Mouse (Mus musculus) hindbrain, embryonic 12.5 days (tissue): ENCODE measurements around the gene Tmem265. TPM values are rescaled to one million over a fixed set of nuclear protein-coding genes. Genes with fewer than 3 reads are reported as not detected.

ENCODE experiments used
- ATAC-seq: fragments of 200-750 bp; cut with Nextera tagmentation; 2 replicates; pipeline ENCODE4 v1.8.0; 2017; ENCODE audit warnings: moderate TSS enrichment; ENCODE audit not compliant: low FRiP score
- H3K27ac ChIP-seq: fragments of 300-500 bp; sonication (generic); 2 replicates; pipeline ENCODE4 v1.5.1; 2016; ENCODE audit warnings: mild to moderate bottlenecking
- H3K27me3 ChIP-seq: fragments of 300-500 bp; sonication (generic); 2 replicates; pipeline ENCODE4 v1.6.1; 2016; ENCODE audit warnings: mild to moderate bottlenecking
- H3K36me3 ChIP-seq: fragments of 300-500 bp; sonication (generic); 2 replicates; pipeline ENCODE4 v1.6.1; 2016; ENCODE audit warnings: mild to moderate bottlenecking
- H3K4me1 ChIP-seq: fragments of 300-500 bp; sonication (generic); 2 replicates; pipeline ENCODE4 v1.6.1; 2016
- H3K4me2 ChIP-seq: fragments of 300-500 bp; sonication (generic); replicated peaks from 2 replicates; pipeline ENCODE4 v1.6.1; 2016; ENCODE audit warnings: mild to moderate bottlenecking
- H3K4me3 ChIP-seq: fragments of 300-500 bp; sonication (generic); 2 replicates; pipeline ENCODE4 v1.5.1; 2016; ENCODE audit warnings: mild to moderate bottlenecking
- H3K9ac ChIP-seq: fragments of 300-500 bp; sonication (generic); 2 replicates; pipeline ENCODE4 v1.6.1; 2016; ENCODE audit warnings: mild to moderate bottlenecking, moderate library complexity
- H3K9me3 ChIP-seq: fragments of 300-500 bp; sonication (generic); replicated peaks from 2 replicates; pipeline ENCODE4 v1.6.1; 2016; ENCODE audit warnings: mild to moderate bottlenecking
- WGBS: fragments of 180-500 bp; shearing (Covaris S2); methylation state at CpG from one replicate; pipeline ENCODE4 v1.1.7; 2016; 5-methylcytosine and 5-hydroxymethylcytosine counted together
- polyA plus RNA-seq: library from polyadenylated mRNA; unstranded; fragments of >200 nt; fragmentation: Nextera tagmentation; extraction: Ambion mirVana; gene quantifications from 2 replicates; pipeline ENCODE4 v1.2.1, GENCODE M21; 2016

Tmem265 gene
- 5.4 and 6.3 TPM in 2 replicates for polyA plus RNA-seq

GRCm38 (mm10) chr7:127561340-127561858, at the start of gene Tmem265:
Gene Tmem265, plus strand, starts transcription at chr7:127561390.
- Histone ChIP-seq H3K36me3 (peaks cover 74% of the 10 kb centered on the region), H3K27me3 (no peaks in the 10 kb centered on the region), H3K4me1 (no peaks in the 10 kb centered on the region), H3K27ac (no peak within 1 kb of the TSS), H3K9ac (no peak within 1 kb of the TSS), H3K9me3 (no peaks in the 10 kb centered on the region), H3K4me3 (no peak within 1 kb of the TSS), H3K4me2 (no peak within 1 kb of the TSS)
- ATAC-seq = no peak
- 92% methylated on average over 5 of the region's 5 CpGs for WGBS

DNA sequence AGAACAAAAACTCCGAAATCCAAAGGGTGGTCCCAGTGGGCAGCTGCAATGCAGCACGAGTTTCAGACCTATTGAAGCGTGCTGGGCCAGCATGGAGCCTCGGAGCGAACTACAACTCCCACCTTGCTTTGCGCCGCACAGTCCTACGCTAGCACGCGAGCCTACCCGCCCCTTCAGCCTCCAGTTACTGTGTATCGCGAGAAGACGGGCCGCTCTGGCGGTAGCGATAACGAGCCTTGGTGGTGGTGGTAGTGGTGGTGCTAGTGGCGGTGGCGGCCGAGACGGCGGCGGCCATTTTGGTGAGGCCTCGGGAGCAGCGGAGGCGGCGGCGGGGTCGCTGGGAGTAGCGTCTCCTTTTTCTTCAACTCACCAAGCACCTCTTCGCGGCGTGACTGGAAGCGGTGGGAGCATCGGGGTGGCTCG, 49.4 kb upstream of the Tmem265 start, which contains the start of gene Srcap:
Gene Srcap (plus strand): TSS at position 176 of the 423 bp plus-strand sequence.
- peak within 1 kb of the TSS; percentile 64 for H3K4me2 ChIP-seq
- peaks cover 20% of the 10 kb centered on the region for H3K36me3 ChIP-seq
- peak within 1 kb of the TSS; percentile 79 for H3K4me3 ChIP-seq
- peak within 1 kb of the TSS; percentile 99 for H3K27ac ChIP-seq
- H3K4me1 ChIP-seq = peaks cover 13% of the 10 kb centered on the region
- no peaks in the 10 kb centered on the region for H3K9me3 ChIP-seq
- ATAC-seq = peak; percentile 98
- H3K9ac ChIP-seq = peak within 1 kb of the TSS; percentile 88
- no peaks in the 10 kb centered on the region for H3K27me3 ChIP-seq
- WGBS = under 1% methylated on average over 37 of the region's 37 CpGs

GRCm38 (mm10) chr7:127512231-127513015, 48.8 kb upstream of the Tmem265 start:
- Histone ChIP-seq H3K9ac (peak overlapping the region; percentile 88), H3K27ac (peak overlapping the region; percentile 99), H3K4me3 (peak overlapping the region; percentile 79), H3K9me3 (no peaks in the 10 kb centered on the region), H3K4me1 (peaks cover 13% of the 10 kb centered on the region), H3K27me3 (no peaks in the 10 kb centered on the region), H3K4me2 (peak overlapping the region; percentile 64), H3K36me3 (peaks cover 26% of the 10 kb centered on the region)
- under 1% methylated on average over 76 of the region's 93 CpGs for WGBS
- ATAC-seq = peak; percentile 89

- peak overlapping the region; percentile 79 for H3K4me3 ChIP-seq
- H3K4me1 ChIP-seq = peaks cover 13% of the 10 kb centered on the region
- H3K27ac ChIP-seq = peak overlapping the region; percentile 99
- H3K36me3 ChIP-seq = peaks cover 31% of the 10 kb centered on the region
- H3K9me3 ChIP-seq = no peaks in the 10 kb centered on the region
- H3K9ac ChIP-seq = peak overlapping the region; percentile 88
- WGBS = 42% methylated on average over 8 of the region's 8 CpGs
- no peaks in the 10 kb centered on the region for H3K27me3 ChIP-seq
- no peak for ATAC-seq
- peak overlapping the region; percentile 64 for H3K4me2 ChIP-seq
These were observed 48.2 kb upstream of the Tmem265 start for GRCm38 (mm10) chr7:127513016-127513390.

DNA sequence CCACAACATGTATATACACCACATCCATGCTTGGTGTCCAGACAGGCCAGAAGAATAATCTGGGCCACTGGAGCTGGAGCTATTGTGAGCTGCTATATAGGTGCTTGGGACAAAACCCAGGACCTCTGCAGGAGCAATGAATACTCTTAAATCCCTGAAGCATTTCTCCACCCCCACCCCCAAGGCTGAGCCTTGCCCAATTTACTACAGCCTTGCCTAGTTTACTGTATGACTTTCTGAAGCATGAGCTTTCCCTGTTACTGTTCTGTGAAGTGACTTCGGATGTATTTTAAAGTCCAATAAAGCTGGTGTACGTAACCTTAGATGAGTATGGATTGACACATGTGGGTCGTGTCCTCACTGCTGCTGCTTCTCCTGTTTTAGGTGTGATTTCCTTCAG, 47.4 kb upstream of the Tmem265 start:
- no peak for ATAC-seq
- Histone ChIP-seq H3K4me1 (peaks cover 13% of the 10 kb centered on the region), H3K4me2 (peak overlapping the region; percentile 64), H3K27me3 (no peaks in the 10 kb centered on the region), H3K4me3 (peak overlapping the region; percentile 79), H3K9me3 (no peaks in the 10 kb centered on the region), H3K9ac (no peak overlapping the region), H3K27ac (0 out of 2 replicates have a peak overlapping the region, but pooled peaks have one; percentile 23), H3K36me3 (peaks cover 37% of the 10 kb centered on the region)
- WGBS = 91% methylated on average over 3 of the region's 3 CpGs

DNA sequence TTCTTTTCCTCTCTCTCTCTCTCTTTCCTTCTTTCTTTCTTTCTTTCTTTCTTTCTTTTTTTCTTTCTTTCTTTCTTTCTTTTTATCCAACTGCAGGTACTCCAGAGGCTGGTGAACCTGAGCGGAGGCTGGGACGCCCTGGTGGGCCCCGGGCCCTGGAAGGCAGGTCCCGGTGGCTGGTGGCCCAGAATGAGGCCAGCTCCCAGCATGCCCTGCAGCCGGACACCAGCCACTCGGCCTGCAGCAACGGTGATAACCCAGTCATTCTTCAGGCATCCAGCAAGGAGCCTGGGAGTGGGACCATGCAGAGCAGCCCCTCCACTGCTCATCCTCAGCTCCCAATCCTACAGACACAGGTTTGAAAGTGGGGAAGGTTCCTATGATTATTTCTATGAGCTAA, 45.3 kb upstream of the Tmem265 start:
- Histone ChIP-seq H3K4me1 (peaks cover 13% of the 10 kb centered on the region), H3K27ac (no peak overlapping the region), H3K4me3 (no peak overlapping the region), H3K9ac (no peak overlapping the region), H3K9me3 (no peaks in the 10 kb centered on the region), H3K27me3 (no peaks in the 10 kb centered on the region), H3K4me2 (no peak overlapping the region), H3K36me3 (peaks cover 52% of the 10 kb centered on the region)
- whole genome bisulfite sequencing = 94% methylated on average over 7 of the region's 7 CpGs
- ATAC-seq = no peak

- no peak overlapping the region for H3K4me2 ChIP-seq
- H3K9me3 ChIP-seq = no peaks in the 10 kb centered on the region
- peaks cover 13% of the 10 kb centered on the region for H3K4me1 ChIP-seq
- WGBS = 99% methylated on average over 7 of the region's 7 CpGs
- H3K36me3 ChIP-seq = peaks cover 57% of the 10 kb centered on the region
- H3K4me3 ChIP-seq = no peak overlapping the region
- H3K27me3 ChIP-seq = no peaks in the 10 kb centered on the region
- ATAC-seq = no peak
- H3K9ac ChIP-seq = no peak overlapping the region
- no peak overlapping the region for H3K27ac ChIP-seq
These were observed 44.8 kb upstream of the Tmem265 start for GRCm38 (mm10) chr7:127516344-127516743.

DNA sequence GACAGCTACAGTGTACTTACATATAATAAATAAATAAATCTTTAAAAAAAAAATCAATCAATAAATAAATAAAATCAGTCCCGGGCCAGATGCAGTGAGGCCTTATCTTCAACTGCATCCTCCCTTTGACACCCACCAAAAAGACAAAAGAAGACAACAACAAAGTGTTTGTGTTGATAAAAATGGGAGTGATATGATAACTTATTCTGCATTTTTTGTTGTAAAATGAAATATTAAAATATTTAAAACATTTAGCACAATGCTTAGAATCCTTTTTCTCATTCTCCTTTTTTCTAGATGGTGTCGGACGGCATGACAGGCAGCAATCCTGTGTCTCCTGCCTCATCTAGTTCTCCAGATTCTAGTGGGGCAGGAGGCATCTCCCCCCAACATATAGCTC, 41.9 kb upstream of the Tmem265 start, which contains the start of gene Gm42715:
Gene Gm42715 (plus strand): TSS at position 301 of the 400 bp plus-strand sequence.
- Histone ChIP-seq H3K4me1 (no peaks in the 10 kb centered on the region), H3K9ac (no peak within 1 kb of the TSS), H3K4me2 (no peak within 1 kb of the TSS), H3K4me3 (no peak within 1 kb of the TSS), H3K9me3 (no peaks in the 10 kb centered on the region), H3K27ac (no peak within 1 kb of the TSS), H3K27me3 (no peaks in the 10 kb centered on the region), H3K36me3 (peaks cover 81% of the 10 kb centered on the region)
- no peak for ATAC-seq
- 97% methylated on average over 3 of the region's 3 CpGs for WGBS

DNA sequence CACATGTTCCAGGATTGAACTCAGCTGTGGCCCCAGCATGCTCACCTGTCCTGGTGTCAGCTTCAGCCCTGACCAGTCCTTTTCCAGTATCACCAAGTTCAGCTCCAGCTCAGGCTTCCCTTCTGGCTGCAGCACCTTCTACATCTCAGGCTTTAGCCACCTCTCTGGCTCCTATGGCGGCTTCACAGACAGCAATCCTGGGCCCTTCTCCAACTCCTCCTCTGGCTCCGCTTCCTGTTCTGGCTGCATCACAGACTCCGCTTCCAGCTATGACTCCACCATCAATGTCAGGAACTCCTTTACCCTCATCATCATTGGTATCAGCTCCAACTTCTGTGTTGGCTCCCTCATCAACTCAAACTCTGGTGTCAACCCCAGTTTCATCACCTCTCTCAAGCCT, 19.5 kb upstream of the Tmem265 start:
- H3K4me3 ChIP-seq = no peak overlapping the region
- no peaks in the 10 kb centered on the region for H3K9me3 ChIP-seq
- no peaks in the 10 kb centered on the region for H3K4me1 ChIP-seq
- H3K27ac ChIP-seq = no peak overlapping the region
- WGBS = 99% methylated on average over 3 of the region's 3 CpGs
- ATAC-seq = no peak
- H3K36me3 ChIP-seq = peaks cover 90% of the 10 kb centered on the region
- no peaks in the 10 kb centered on the region for H3K27me3 ChIP-seq
- no peak overlapping the region for H3K9ac ChIP-seq
- no peak overlapping the region for H3K4me2 ChIP-seq

DNA sequence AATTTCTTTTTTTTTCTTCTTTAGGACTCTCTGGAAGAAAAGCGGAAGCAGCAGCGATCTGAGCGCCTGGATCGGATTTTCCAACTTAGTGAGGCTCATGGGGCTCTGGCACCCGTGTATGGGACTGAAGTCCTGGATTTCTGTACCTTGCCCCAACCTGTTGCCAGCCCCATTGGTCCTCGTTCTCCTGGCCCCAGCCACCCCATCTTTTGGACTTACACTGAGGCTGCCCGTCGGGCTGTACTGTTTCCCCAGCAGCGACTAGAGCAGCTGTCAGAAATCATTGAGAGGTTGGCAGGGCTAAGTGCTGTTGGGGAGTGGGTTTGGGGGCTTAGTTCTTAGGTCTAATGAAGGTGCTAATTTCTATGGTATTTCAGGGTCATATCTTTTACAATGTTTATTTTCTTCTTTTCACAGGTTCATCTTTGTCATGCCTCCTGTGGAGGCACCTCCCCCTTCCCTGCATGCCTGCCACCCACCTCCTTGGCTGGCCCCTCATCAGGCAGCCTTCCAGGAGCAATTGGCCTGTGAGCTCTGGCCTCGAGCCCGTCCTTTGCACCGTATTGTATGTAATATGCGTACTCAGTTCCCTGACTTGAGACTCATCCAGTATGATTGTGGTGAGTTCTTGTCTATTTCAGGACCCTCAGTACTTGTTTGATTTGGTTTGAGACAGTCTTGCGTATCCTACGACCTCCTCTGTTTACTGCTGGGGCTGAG, 11.9 kb upstream of the Tmem265 start:
- no peaks in the 10 kb centered on the region for H3K4me1 ChIP-seq
- H3K27ac ChIP-seq = no peak overlapping the region
- H3K9ac ChIP-seq = no peak overlapping the region
- peaks cover 77% of the 10 kb centered on the region for H3K36me3 ChIP-seq
- no peak overlapping the region for H3K4me3 ChIP-seq
- no peak overlapping the region for H3K4me2 ChIP-seq
- H3K9me3 ChIP-seq = no peaks in the 10 kb centered on the region
- 91% methylated on average over 15 of the region's 15 CpGs for WGBS
- no peaks in the 10 kb centered on the region for H3K27me3 ChIP-seq
- no peak for ATAC-seq

DNA sequence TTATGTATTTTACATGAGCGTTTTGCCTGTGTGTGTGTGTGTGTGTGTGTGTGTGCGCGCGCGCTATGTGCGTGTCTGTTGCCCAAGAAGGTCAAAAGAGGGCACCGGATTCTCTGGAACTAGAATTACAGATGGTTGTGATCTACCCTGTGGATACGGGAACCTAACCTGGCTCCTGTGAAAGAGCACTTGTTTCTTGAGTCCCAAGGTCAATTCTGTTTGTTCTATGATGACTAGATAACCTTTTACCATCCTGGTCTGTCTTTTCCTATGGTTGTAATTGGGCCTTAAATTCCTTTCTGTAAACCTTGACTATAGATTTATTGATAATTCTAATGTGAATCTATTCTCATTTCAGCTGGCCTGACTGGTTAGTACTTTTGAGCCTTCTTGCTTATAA, 9.6 kb upstream of the Tmem265 start:
- no peaks in the 10 kb centered on the region for H3K9me3 ChIP-seq
- H3K9ac ChIP-seq = no peak overlapping the region
- no peak for ATAC-seq
- no peak overlapping the region for H3K4me2 ChIP-seq
- no peaks in the 10 kb centered on the region for H3K4me1 ChIP-seq
- WGBS = 96% methylated on average over 8 of the region's 8 CpGs
- H3K36me3 ChIP-seq = peaks cover 80% of the 10 kb centered on the region
- no peak overlapping the region for H3K27ac ChIP-seq
- no peak overlapping the region for H3K4me3 ChIP-seq
- H3K27me3 ChIP-seq = no peaks in the 10 kb centered on the region

DNA sequence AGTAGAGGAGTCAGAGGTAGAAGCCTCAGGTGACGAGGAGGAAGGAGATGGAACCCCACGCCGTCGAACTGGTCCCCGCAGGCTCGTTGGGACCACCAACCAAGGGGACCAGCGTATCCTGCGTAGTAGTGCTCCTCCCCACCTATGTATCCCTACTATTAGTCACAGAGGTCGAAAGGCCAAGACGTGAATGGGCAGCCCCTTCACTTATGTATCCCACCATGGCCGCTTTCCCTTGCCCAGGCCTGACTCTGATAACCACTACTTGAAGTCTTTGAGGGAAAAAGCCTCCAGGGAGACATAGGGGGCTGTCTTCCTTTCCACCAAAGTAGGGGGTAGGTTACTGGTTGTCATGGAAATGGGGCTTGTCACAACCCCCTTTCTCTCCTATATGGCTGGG, 610 bp upstream of the Tmem265 start:
- H3K9ac ChIP-seq = no peak overlapping the region
- 93% methylated on average over 11 of the region's 11 CpGs for WGBS
- no peak overlapping the region for H3K4me2 ChIP-seq
- no peaks in the 10 kb centered on the region for H3K27me3 ChIP-seq
- no peak for ATAC-seq
- H3K4me3 ChIP-seq = no peak overlapping the region
- H3K9me3 ChIP-seq = no peaks in the 10 kb centered on the region
- H3K36me3 ChIP-seq = peaks cover 80% of the 10 kb centered on the region
- H3K4me1 ChIP-seq = no peaks in the 10 kb centered on the region
- no peak overlapping the region for H3K27ac ChIP-seq
